8 mouse cellular contexts compared by ENCODE assay signal in the genomic region with DNA sequence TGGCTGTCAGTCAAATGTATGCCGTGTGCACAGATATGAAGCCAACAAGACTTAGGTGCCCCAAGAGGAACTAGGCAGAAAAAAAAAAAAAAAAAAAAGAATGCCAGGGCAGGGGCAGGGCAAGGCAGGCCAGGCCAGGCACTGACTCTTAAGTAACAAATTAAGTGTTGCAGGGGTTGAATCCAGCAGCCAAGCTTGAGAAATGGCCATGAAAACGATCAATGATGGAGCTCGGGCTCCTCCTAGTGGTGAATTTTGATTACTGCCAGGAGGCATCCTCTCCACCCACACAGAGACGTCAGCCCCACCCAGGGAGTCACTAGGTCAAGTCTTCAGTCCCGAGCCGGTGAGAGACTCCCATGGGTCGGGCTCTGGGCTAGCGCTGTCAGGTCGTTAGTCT. TPM values are rescaled to one million over a fixed set of nuclear protein-coding genes. Genes with fewer than 3 reads are reported as not detected.
DNase-seq lines count a peak whose midpoint lies in the region; ATAC-seq and TF ChIP-seq lines count a peak whose summit lies in the region.

No protein-coding gene starts in this region.

- no peaks in the 10 kb centered on the region for H3K27me3 ChIP-seq in intestine, embryonic 14.5 days (replicated peaks; ENCODE audit: control insufficient read depth, insufficient read depth, low read length)
- H3K27me3 ChIP-seq in midbrain, embryonic 13.5 days, result no peaks in the 10 kb centered on the region
- no peaks in the 10 kb centered on the region; the same call in 1 of the 2 replicates for H3K27me3 ChIP-seq in small intestine, adult 2 months (ENCODE audit: control insufficient read depth, insufficient read depth, low read length)

- H3K9me3 ChIP-seq in intestine, embryonic 14.5 days (ENCODE audit: control insufficient read depth, low read length), result no peaks in the 10 kb centered on the region
- no peaks in the 10 kb centered on the region for H3K9me3 ChIP-seq in midbrain, embryonic 13.5 days

- no peak overlapping the region for H3K4me3 ChIP-seq in intestine, embryonic 14.5 days (ENCODE audit: low read depth, low read length)
- no peak overlapping the region for H3K4me3 ChIP-seq in midbrain, embryonic 13.5 days (replicated peaks)
- H3K4me3 ChIP-seq in small intestine, adult 2 months (ENCODE audit: low read depth, low read length), result no peak overlapping the region

- DNase-seq in adrenal gland, adult 18-20 months (ENCODE audit: low spot score in 2 of 2), result peak; percentile 83 to 90
- peak; percentile 91 for DNase-seq in embryo, embryonic 10.5 days (ENCODE audit: low spot score)
- DNase-seq in gastrocnemius, postnatal 36 days, result peak; percentile 80 to 83
- peak; percentile 94 for DNase-seq in intestine, embryonic 14.5 days (ENCODE audit: low spot score)
- DNase-seq in left cerebral cortex, postnatal 10 days (ENCODE audit: extremely low spot score in 1 of 2, low spot score in 2 of 2), result peak; percentile 67 to 75

- no peaks in the 10 kb centered on the region for H3K4me1 ChIP-seq in intestine, embryonic 14.5 days (replicated peaks; ENCODE audit: control insufficient read depth, insufficient read depth, low read length)
- peaks cover 11% of the 10 kb centered on the region; the same call in 1 of the 2 replicates for H3K4me1 ChIP-seq in midbrain, embryonic 13.5 days (replicated peaks)
- no peaks in the 10 kb centered on the region for H3K4me1 ChIP-seq in small intestine, adult 2 months (ENCODE audit: control insufficient read depth, insufficient read depth, insufficient read length, low read length)

- no peak for TF ChIP-seq POLR2A in small intestine, adult 2 months (IDR thresholded peaks at IDR 0.05; ENCODE audit: low read depth, low read length)

- WGBS in intestine, embryonic 14.5 days, result 7% methylated on average over 9 of the region's 9 CpGs
- WGBS in midbrain, embryonic 13.5 days, result 8% methylated on average over 9 of the region's 9 CpGs
- 8% methylated on average over 9 of the region's 9 CpGs for WGBS in small intestine, adult 2 months

- no peak overlapping the region for H3K27ac ChIP-seq in intestine, embryonic 14.5 days (ENCODE audit: low read depth)
- H3K27ac ChIP-seq in midbrain, embryonic 13.5 days, result no peak overlapping the region
- H3K27ac ChIP-seq in small intestine, adult 2 months (ENCODE audit: insufficient read depth, low read depth, low read length), result no peak overlapping the region

- H3K4me2 ChIP-seq in intestine, embryonic 14.5 days (ENCODE audit: low read length), result peak overlapping the region; percentile 18; the same call in 1 of the 2 replicates
- peak overlapping the region; percentile 26 for H3K4me2 ChIP-seq in midbrain, embryonic 13.5 days (replicated peaks)

- peak; percentile 71 for ATAC-seq in intestine, embryonic 14.5 days (replicated peaks; ENCODE audit: low FRiP score, low TSS enrichment, low read depth)
- ATAC-seq in midbrain, embryonic 13.5 days, result peak; percentile 78
- ATAC-seq in erythroid progenitor cell, adult 5-6 weeks (replicated peaks; ENCODE audit: low FRiP score, poor library complexity, severe bottlenecking), result no peak

- H3K36me3 ChIP-seq in intestine, embryonic 14.5 days (ENCODE audit: control insufficient read depth, insufficient read depth, low read length), result no peaks in the 10 kb centered on the region
- H3K36me3 ChIP-seq in midbrain, embryonic 13.5 days, result no peaks in the 10 kb centered on the region
- H3K36me3 ChIP-seq in small intestine, adult 2 months (ENCODE audit: control insufficient read depth, insufficient read depth, low read length), result no peaks in the 10 kb centered on the region

- no peak overlapping the region for H3K9ac ChIP-seq in intestine, embryonic 14.5 days (ENCODE audit: low read length)
- H3K9ac ChIP-seq in midbrain, embryonic 13.5 days (replicated peaks), result no peak overlapping the region

- TF ChIP-seq CTCF in small intestine, adult 2 months (IDR thresholded peaks at IDR 0.05; ENCODE audit: extremely low read depth, insufficient read length, insufficient replicate concordance, low read depth, low read length), result peak; percentile 84; the same call in 1 of the 2 replicates

- intact Hi-C loops in gastrocnemius, postnatal 36 days (cut with DNase I), result loop anchor here (2.0 to 10.0 kb wide), 3 partner anchors 190 to 1170 kb away; no protein-coding TSS in a partner anchor
- intact Hi-C loops in left cerebral cortex, postnatal 10 days (cut with DNase I), result loop anchor here (10.0 kb wide), 1 partner anchor 190 kb away; no protein-coding TSS in a partner anchor

RNA-seq across cellular contexts. Expression of a gene that starts 54.7 kb away (rescaled TPM):
- total RNA-seq in adrenal gland, adult 18-20 months (2021), result not detected
- not detected for total RNA-seq in gastrocnemius, postnatal 36 days (2021)
- not detected in 2 replicates for polyA plus RNA-seq in intestine, embryonic 14.5 days (2014; fragmentation: Nextera tagmentation; extraction: Ambion mirVana)
- total RNA-seq in left cerebral cortex, postnatal 10 days (2021), result not detected
- polyA plus RNA-seq in midbrain, embryonic 13.5 days (2015; fragmentation: Nextera tagmentation; extraction: Ambion mirVana), result not detected in 2 replicates
- not detected in 2 replicates for polyA plus RNA-seq in small intestine, adult 2 months (2012; rRNA removed)
- not detected in 2 replicates for total RNA-seq in erythroid progenitor cell, adult 5-6 weeks (2015; ENCODE audit: low replicate concordance)
- total RNA-seq in erythroid progenitor cell, adult 5-6 weeks (2017; ENCODE audit: low replicate concordance), result not detected in 2 replicates

RNA-seq across cellular contexts. Expression of a gene that starts 56.1 kb away (rescaled TPM):
- total RNA-seq in adrenal gland, adult 18-20 months (2021), result under 1 TPM in 1 of 2 experiments, not detected in 1; 0.19 TPM
- not detected for total RNA-seq in gastrocnemius, postnatal 36 days (2021)
- polyA plus RNA-seq in intestine, embryonic 14.5 days (2014; fragmentation: Nextera tagmentation; extraction: Ambion mirVana), result not detected in 2 replicates
- total RNA-seq in left cerebral cortex, postnatal 10 days (2021), result not detected
- polyA plus RNA-seq in midbrain, embryonic 13.5 days (2015; fragmentation: Nextera tagmentation; extraction: Ambion mirVana), result not detected in 2 replicates
- 0.10 TPM in 1 of 2 replicates, not detected in the other for polyA plus RNA-seq in small intestine, adult 2 months (2012; rRNA removed)
- not detected in 2 replicates for total RNA-seq in erythroid progenitor cell, adult 5-6 weeks (2015; ENCODE audit: low replicate concordance)
- total RNA-seq in erythroid progenitor cell, adult 5-6 weeks (2017; ENCODE audit: low replicate concordance), result not detected in 2 replicates

RNA-seq across cellular contexts. Expression of a gene that starts 58.1 kb away (rescaled TPM):
- total RNA-seq in adrenal gland, adult 18-20 months (2021), result not detected
- not detected for total RNA-seq in gastrocnemius, postnatal 36 days (2021)
- not detected in 2 replicates for polyA plus RNA-seq in intestine, embryonic 14.5 days (2014; fragmentation: Nextera tagmentation; extraction: Ambion mirVana)
- not detected for total RNA-seq in left cerebral cortex, postnatal 10 days (2021)
- 0.11 TPM in 1 of 2 replicates, not detected in the other for polyA plus RNA-seq in midbrain, embryonic 13.5 days (2015; fragmentation: Nextera tagmentation; extraction: Ambion mirVana)
- not detected in 2 replicates for polyA plus RNA-seq in small intestine, adult 2 months (2012; rRNA removed)
- total RNA-seq in erythroid progenitor cell, adult 5-6 weeks (2015; ENCODE audit: low replicate concordance), result not detected in 2 replicates
- total RNA-seq in erythroid progenitor cell, adult 5-6 weeks (2017; ENCODE audit: low replicate concordance), result not detected in 2 replicates
